Mouse (Mus musculus) retina, embryonic 14.5 days (tissue): ENCODE data around the gene Adora3.

Source experiments
- DNase-seq: peaks from one replicate; pipeline ENCODE4 v3.0.0-alpha.2; 2015; ENCODE audit warnings: low spot score

The Adora3 gene

DNA sequence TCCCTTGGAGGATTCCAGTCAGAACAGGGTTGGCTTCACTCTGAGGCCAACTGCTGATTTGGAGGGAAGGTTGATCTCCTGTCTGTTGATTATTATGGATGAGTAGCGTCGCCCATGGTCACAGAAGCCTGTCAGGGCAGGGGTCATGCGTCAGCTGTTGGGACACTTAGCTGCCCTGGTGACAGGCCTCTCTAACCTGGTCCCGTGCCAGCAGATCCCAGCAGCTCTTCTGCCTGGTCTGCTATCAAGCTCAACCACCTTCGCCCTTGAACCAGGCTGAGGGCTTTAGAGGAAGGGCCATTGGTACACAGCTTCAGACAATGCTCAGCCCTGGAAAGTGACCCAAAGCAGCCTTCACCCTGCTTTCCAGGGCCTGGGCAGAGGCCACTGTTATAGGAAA is 5.4 kb downstream of the Adora3 start:
- DNase-seq, result peak; percentile 39

DNA sequence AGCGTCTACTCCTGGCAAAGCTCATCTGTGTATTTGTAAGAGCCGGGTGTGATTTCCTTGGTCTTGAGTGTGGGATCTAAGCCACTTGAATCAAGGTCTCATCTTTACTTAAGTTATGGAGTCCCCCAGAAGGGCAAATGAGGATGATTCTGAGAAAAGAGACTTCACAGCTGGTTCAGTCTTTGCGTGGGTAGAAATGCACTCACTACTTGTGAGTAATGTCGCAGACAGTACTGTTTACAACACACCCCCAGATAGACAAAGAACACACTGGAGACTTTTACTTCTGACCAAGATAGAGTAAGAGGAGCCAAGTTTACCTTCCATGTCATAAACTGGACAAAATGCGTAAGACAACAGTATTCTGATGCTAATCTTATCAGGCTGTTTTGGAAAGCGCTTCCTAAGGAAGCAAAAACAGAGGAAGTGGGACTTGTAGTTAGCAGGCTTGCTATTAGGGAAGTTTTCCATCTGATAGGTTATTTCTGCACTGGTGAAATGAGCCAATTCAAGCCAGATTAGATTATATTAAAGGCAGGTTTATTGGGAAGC is 6.7 kb downstream of the Adora3 start:
- no peak for DNase-seq

DNA sequence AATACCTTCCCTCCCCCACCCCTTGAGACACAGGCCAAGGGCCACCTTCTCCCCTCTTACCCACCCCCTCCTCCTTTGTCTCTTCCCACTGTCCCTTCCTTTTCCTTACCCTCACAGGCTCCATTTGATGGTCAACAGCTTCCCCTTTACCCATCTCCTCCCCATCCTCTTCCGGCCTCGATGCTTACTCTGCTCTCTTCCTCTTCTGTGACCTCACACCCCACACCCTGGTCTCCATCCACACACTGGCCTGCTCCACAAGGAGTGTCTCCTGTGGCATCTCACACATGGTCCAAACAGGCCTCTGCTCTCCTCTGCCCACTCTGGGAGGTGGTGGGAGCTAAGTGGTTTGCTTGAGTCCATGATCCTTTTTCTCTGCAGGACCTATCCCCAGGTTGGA is 7.3 kb downstream of the Adora3 start:
- DNase-seq, result no peak

DNA sequence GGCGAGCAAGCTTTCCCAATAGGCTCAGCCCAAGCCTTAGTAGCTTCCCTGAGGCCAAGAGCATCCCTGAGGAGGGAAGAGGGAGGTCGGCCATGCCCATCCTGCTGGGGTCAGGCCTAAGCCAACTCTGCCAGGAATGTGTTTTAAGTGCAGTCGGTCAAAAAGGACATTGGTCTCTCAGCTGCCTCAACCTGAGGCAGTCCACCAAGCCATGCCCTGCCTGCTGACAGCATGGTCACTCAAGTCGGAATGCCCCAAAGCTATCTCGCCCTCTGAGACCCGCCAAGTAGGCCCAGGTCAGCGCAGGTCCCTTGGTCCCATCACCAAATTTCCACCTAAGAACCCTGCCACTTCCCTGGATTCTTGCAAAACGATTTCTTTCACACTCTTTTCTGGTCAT is 8.1 kb downstream of the Adora3 start:
- DNase-seq, result no peak

DNA sequence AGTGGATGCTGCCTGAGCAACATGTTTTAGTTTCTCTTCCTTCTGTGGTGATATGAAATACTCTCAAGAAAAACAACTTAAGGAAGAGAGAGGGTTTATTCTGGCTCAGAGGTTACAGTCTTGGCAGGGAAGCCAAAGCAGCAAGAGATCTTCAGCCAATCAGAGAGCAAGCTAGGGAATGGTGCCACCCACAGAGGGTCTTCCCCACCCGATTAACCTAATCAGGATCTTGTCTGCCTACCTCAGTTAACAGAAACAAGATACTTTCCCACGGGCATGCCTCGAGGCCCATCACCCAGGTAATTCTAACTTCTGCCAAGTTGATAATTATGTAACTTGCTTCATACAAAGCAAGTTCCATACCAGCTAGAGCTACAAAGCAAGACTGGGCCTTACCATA is 9.8 kb downstream of the Adora3 start:
- no peak for DNase-seq

DNA sequence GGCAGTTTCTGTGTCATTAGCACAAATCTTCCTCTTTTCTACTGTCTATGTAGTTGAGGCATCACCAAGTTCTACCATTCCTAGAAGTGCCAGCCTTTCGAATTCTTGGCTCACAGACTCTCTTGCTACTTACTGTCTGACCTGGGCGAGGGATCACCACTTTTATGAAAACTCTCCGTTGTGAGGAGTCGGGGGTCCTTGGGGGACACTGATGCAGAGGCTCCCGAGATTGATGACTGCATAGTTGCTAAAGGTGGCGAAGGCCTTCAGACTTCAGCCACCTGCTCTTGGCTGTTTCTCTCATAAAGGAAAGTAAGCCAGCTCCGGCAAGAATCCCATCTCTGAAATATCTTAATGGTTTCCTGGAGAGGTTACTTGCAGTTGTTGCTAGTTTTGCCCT is 11.4 kb downstream of the Adora3 start:
- no peak for DNase-seq

DNA sequence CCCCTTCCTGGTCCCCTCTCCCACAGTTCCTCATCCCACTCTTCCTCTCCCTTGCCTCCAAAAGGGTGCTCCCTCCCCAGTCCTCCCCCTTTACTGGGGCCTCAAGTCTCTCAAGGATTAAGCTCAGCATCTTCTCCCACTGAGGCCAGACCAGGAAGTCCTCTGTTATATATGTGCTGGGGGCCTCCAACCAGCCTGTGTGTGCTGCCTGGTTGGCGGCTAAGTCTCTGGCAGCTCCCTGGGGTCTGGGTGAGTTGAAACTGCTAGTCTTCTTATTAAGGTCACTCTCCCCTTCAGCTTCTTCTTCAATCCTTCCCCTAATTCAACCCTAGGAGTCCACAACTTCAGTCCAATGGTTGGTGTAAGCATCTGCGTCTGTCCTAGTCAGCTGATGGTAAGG is 12.5 kb downstream of the Adora3 start:
- no peak for DNase-seq

DNA sequence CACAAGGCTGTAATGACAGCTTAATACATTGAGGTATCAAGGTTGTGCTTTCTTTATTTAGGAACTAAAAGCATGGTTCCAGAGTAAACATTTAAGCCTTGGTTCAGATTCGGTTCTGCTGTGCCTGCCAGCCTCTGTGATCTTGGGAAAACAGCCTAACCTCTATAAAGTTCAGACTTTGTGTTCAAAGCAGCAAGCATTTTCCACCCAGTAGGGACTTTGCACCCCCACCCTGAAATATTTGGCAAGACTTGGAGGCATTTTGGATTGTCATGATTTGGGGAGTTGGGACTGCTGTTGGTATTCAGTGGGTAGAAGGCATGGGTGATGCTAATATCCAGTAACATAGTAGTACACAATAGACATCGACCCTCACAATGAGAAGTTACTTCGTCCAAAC is 18.3 kb downstream of the Adora3 start:
- DNase-seq, result no peak

DNA sequence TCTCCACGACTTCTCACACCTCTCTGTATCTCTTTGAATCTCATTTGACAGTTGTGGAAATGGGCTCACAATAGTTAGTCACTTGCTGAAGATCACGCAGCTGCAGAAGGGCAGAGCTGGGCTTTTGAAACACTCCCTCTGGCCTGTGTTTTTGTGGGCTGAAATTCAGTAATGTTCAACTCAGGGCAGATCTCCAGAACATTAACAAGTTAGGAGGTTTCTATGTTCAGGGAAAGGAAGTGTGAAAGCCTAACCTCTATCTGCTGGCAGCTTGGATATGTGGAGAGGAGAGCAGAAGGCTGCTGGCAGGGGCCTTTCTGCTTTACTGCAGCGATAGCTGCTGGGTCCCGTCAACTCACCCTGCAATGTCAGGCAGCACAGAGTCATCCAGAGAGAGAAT is 19.6 kb downstream of the Adora3 start:
- DNase-seq, result no peak

DNA sequence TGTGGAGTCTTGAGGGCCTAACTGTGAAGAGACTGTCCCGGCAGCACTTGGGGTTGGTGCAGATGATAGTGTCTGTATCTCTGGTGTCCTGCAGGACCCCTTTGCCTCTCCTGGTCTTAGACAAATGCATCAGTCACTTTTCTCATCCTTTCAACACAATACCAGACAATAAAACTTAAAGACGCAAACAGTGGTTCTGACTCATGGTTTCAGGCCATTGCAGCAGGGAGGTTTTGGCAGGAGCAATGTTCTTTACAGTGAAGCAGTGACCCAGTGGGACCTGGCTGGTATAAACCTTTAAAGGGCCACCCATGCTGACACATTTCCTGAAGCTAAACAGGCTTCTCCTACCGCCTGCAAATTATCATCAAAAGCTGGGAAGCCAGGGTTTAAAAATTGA is 20.5 kb downstream of the Adora3 start:
- no peak for DNase-seq

DNA sequence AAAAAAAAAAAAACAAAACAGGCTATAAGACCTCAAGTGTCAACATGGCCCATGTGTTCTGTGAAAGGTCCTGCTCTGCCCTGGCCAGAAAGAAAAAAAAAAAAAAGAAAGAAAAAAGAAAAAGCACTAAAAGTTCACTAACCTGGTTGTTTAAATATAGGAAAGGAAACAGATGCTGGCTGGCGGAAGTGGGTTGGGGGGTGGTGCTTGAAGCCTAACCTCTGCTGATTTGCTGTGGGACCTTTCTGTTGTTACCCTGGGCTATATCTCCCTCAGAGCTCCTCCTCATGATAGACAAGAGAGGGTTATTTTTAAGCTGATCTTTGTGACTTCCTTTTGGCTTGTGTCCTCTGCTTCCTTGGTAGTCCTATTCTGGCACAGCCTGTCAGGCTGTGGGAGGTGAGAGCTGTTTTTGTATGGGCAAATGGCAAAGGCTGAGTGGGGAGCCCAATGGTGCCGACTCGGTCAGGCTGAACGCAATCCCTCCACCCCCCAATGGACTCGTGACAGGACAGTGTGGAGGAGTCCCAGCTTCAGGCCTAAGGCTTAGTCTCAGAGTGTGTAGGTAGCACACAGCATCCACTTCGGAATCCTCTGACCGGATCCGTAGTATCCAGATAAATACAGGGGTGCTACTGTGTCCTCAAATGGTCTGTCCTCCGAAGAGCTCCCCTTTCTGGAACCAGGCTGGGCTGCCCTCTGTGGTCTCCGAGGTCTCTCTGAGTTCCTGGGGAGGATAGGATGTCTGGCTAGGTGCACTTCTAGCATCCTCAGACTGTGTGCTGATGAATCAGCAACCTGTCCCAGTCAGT is 21.3 kb downstream of the Adora3 start:
- no peak for DNase-seq

DNA sequence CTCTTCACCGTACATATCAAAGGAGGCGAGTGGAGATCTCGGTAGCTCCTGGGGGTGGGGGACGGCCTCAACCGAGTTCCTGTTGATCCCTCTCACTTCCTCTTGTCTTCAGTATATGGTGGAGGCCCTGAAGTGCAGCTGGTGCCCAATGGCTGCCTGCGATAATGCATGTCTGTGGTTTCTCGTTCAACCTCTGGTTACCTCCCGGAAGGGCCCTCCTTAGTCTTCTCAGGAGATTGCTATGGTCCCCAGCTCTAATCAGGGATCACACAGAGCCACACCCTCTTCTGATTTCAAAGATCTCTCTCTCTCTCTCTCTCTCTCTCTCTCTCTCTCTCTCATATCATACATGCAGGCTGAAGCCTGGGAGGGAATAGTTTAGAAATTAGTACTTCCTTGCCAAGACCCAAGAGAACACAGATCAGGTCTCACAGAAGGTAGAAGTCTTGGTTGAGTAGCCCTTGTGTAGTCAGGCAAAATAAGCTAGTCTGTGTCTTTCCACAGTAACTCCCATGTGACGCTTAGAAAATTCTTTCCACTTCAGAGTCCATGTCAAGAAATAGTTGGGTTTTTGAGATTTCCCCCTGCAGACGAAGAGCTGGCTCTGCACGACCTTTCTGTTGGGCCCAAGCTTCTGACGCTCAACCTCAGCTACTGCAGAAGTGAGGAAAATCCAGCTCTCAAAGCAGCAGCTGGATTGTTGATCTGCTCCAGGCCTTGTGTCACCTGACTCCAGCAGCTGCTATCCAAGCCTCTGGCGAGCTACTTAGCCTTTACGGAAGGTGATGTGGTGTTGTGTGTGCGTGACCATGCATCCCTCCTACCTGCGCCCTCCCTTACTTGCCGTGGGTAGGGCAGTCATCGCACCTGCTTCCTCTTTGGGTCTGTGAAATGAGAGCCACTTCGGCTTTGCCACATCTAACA is 22.2 kb downstream of the Adora3 start:
- no peak for DNase-seq

DNA sequence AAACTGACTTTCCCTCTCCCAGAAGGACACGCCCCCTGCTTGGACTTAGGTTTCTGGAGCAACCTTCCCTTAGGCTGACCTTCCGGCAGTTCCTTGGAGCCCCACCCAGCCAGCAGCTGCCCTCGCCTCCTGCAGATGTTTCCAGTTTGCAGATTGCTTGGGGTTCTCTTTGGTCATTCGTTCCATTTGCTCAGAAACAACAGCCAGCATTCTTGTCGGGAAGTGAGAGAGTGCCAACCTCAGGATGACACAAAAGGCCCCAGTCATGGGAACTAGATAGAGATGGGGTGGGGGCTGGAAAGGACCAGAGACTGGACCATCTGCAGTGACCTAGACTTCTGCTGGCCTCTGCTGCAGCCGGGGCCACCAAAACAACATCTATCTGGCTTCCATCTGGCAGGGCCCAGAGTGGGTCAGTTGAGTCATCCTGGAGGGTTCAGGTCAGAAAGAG is 23.3 kb downstream of the Adora3 start:
- DNase-seq, result no peak

DNA sequence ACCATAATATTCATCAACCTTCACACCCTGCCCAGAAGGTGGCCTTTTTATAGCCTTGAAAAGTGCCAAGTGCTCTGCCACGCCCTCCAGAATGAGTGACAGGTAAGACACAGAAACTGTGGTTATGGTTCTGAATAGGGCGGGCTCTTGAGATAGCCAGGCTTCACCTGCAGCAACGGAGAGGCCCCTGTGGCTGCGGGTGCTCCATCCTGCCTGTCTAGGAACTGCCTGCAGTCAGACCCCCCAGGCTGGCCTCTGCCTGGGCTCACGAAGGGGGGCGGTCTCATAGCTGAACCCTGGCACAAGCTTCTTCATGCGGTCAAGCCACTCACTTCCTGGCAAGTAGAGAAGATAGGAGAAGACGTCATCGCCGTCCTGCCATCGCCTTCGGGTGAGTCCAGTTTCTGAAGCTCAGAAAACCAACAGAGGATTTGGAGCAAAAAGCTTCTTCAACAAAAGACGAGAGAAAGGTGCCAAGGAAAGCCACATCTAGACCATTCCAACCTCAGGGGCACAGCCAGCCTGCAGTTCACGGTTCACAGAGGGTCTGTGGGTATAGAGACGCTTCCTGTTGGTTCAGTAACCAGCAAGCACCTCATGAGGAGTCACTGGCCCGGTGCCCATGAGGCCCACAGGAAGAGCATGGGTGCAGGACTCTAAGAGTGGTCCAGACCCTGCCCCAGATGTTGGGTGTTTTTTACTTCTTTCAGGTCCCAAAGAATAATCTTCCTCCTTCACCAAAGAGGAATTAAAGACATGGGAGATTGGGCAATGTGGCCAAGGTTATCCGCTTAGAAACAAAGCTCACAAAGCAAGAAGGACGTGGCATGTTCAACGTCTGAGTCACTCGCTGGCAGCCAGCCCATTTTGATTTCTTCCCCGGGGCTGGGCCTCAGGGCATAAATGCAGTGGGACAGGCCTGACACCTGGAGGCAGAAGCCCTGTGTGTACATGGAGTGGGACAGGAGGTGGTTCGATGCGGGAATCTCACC is 24.2 kb downstream of the Adora3 start:
- no peak for DNase-seq

DNA sequence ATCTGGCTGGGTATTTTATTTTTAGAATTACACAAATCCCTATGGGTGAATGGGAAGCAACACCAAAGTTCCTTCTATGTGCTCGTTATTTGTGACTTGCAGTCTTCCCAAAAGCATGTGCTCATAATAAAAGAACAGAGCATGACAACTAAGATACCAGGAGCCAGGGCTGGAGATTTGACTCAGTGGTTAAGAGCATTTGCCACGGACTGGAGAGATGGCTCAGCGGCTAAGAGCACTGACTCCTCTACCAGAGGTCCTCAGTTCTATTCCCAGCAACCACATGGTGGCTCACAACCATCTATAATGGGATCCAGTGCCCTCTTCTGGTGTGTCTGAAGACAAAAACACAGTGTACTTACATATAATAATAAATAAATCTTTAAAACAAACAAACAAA is 26.2 kb downstream of the Adora3 start:
- no peak for DNase-seq

DNA sequence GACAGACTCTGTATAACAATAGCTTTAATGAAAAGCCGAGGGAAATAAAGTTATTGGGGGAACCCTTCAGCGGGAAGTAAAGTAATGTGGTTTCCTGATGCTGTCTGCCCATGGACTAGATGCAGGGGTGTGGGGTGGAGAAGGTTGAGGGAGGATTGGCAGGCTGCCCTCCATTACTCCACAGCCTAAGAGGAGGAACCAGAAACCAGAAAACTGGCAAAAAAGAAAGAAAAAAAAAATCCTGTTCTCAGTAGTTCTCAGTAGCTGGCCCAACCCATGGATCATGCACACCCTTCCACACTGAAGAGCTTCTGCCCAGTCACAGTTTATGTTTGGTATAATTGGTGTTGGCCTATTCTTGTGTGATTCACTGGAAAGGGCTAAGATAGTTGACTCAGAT is 27.7 kb downstream of the Adora3 start:
- DNase-seq, result no peak

DNA sequence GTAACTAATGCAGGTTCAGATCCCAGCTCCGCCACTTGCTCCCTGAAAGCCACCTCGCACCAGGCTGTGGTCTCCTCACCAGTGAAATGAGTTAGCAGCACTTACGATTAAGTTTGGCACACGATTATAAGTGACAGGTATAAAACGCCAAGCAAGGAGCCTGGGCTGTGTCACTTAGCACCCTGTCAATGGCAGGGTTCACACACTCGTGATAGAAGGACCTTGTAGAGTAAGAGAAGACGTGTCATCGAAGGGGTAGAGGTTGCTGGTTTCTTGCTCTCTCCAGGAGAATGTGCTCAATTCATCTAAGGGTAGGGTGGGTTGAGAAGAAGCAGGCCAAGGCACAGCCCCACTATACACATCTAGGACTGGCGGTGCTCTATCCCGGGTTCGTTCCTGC is 28.2 kb downstream of the Adora3 start:
- no peak for DNase-seq

DNA sequence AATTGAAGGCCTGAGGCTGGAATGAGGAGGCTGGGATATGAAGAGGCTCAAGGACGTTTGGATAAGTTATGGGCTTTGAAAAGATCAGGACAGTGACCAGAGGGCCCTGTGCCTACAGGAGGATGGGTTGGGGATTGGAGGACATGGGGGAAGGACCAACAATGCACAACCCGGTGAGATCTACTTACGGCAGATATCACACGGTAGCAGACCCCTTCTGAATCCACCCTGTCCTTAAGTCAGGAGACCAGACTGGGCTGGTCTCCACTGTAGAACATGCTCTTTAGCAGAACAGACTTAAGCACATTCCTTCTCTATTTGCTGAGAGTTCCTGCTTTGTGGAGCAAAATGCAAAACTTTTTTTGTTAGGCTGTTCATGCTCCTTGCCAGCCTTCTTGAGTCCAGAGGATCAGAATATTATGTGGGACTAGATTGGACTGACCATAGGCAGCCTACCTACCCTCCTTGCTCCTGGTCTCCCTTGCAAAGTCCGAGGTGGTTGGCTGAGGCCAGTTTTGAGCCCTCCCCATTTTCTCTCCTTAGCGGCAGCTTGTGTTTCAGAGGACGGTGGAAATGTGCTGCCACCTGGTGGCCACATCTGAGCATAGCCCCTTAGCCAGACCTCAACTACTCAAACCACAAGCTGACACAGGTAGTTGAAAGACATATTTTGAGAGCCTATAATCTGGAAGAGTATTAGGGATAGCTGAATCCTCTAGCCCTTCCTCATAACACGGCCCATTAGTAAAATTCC is 28.9 kb downstream of the Adora3 start:
- DNase-seq, result peak; percentile 92

DNA sequence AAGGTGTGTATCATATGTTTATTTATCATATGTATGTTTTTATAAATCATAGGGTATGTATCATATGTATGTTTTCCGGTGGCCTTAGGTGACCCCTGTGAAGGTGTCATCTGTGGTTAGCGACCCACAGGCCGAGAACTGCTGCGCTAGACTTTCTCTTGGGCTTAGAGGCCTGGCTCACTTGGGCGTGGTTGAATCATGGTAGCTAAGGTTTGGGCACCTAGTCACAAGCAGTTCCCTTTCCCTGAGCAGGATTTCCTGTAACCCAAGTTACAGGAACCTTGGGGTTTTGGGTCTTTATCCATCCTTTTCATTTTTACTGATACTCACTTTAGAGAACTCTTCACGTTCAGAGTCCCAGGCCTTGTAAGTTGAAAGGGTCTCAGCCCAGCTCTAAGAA is 29.6 kb downstream of the Adora3 start:
- DNase-seq, result no peak

DNA sequence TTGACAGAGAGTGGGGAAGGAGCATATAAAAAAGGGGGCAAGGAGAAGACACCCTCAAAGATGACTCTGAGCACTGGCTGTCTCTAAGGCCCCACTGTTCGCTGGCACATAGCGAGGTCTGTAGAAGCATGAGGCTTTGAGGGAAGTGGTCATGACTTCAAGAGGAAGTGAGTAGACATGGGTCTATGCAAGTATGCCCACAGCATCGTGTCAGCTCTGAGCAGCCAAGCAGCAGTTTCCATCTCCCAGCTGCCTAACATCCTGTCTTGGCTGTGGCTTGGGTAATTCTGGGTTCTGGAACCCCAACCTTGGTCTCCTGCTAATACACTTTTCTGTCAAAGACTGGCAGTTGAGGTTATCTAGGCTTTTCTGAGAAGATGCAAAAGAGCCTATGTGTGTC is 30.1 kb downstream of the Adora3 start:
- DNase-seq, result no peak

DNA sequence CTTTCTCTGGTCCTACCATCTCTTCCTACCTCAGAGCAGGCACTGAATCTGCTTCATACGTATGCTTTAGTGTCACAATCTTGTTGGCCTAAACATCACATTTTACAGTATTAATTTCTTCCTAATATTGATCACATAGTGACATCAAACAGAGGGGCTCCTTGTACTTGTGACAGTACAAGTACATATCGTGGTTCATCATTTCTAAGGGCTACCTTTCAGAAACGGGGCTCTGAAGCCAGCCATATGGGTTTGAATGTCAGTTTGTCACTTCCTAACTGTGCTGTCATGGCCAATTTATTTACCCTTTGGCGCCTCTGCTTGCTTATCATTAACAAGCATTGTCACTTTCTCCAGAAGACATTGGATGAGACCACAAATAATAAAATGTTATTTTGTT is 30.8 kb downstream of the Adora3 start:
- no peak for DNase-seq
